Mouse (Mus musculus) forebrain, embryonic 16.5 days (tissue): ENCODE results near the gene Fras1. TPM values are rescaled to one million over a fixed set of nuclear protein-coding genes. Genes with fewer than 3 reads are reported as not detected.
A peak's percentile ranks its signal among the peaks of the same experiment; 100 is the strongest.

Source experiments
- ATAC-seq: fragments of 200-750 bp; cut with Nextera tagmentation; 2 replicates; pipeline ENCODE4 v1.8.0; 2017; ENCODE audit warnings: mild to moderate bottlenecking, moderate library complexity
- H3K27ac ChIP-seq: fragments of 300-500 bp; sonication (generic); 2 replicates; pipeline ENCODE4 v1.5.1; 2014; ENCODE audit warnings: low read length, control low read depth
- H3K27me3 ChIP-seq: fragments of 300-500 bp; sonication (generic); replicated peaks from 2 replicates; pipeline ENCODE4 v1.6.1; 2014; ENCODE audit warnings: low read length; ENCODE audit not compliant: control insufficient read depth, insufficient read depth
- H3K36me3 ChIP-seq: fragments of 300-500 bp; sonication (generic); 2 replicates; pipeline ENCODE4 v1.6.1; 2014; ENCODE audit not compliant: control insufficient read depth, insufficient read depth
- H3K4me1 ChIP-seq: fragments of 300-500 bp; sonication (generic); replicated peaks from 2 replicates; pipeline ENCODE4 v1.6.1; 2014; ENCODE audit warnings: low read length; ENCODE audit not compliant: control insufficient read depth, insufficient read depth
- H3K4me2 ChIP-seq: fragments of 300-500 bp; sonication (generic); 2 replicates; pipeline ENCODE4 v1.6.1; 2014; ENCODE audit warnings: mild to moderate bottlenecking, low read length, control low read depth
- H3K4me3 ChIP-seq: fragments of 300-500 bp; sonication (generic); replicated peaks from 2 replicates; pipeline ENCODE4 v1.5.1; 2014; ENCODE audit warnings: mild to moderate bottlenecking, low read length, control low read depth
- H3K9ac ChIP-seq: fragments of 300-500 bp; sonication (generic); replicated peaks from 2 replicates; pipeline ENCODE4 v1.6.1; 2014; ENCODE audit warnings: low read depth, low read length, control low read depth
- H3K9me3 ChIP-seq: fragments of 300-500 bp; sonication (generic); 2 replicates; pipeline ENCODE4 v1.6.1; 2016; ENCODE audit warnings: low read length; ENCODE audit not compliant: control insufficient read depth
- WGBS: fragments of 180-500 bp; shearing (Covaris S2); extraction: QIAGEN DNeasy Blood & Tissue Kit; methylation state at CpG from one replicate; pipeline ENCODE4 v1.1.7; 2014; 5-methylcytosine and 5-hydroxymethylcytosine counted together
- polyA plus RNA-seq: library from polyadenylated mRNA; unstranded; fragments of >200 nt; fragmentation: Nextera tagmentation; extraction: Ambion mirVana; gene quantifications from 2 replicates; pipeline ENCODE4 v1.2.1, GENCODE M21; 2015

The Fras1 gene
- polyA plus RNA-seq, 1 experiment from 2014 or later = 3.4 TPM

DNA sequence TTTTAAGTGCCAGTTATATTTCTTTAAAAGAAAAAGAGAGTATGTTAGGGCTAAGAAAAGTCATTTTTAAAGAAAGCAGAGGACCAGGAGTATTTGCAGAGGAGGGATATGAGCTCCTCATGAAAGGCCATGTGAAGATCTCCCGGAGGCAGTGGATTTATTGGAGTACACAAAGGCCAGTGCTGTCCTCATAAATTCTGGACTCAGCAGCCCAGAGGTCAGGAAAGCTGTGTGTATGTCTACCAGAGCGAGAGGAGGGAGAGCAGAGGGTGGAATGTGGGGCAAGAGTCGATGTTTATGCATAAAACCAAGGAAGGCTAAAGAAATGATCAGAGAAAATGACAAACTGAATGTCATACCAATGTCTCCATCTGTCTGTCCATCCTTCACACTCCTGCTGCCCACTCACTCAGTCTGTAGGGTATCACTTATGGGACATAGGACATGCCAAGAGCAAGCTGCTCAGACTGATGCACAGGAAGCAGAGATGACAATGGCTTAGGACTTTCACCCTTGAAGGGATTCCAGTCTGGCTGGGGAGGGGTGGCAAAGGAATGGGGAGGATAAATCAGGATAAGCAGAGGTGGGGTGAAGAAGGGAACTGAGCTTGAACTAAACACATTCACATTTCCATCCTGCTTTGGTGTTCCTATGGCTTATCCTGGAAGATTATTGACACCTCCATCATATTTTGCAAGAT lies 235.0 kb downstream of the Fras1 start:
- H3K4me3 ChIP-seq = no peak overlapping the region
- H3K9me3 ChIP-seq = no peaks in the 10 kb centered on the region
- no peak overlapping the region for H3K9ac ChIP-seq
- H3K27ac ChIP-seq = no peak overlapping the region
- H3K4me2 ChIP-seq = no peak overlapping the region
- no peak for ATAC-seq
- 96% methylated on average over 3 of the region's 3 CpGs for WGBS
- no peaks in the 10 kb centered on the region for H3K27me3 ChIP-seq
- no peaks in the 10 kb centered on the region for H3K4me1 ChIP-seq
- no peaks in the 10 kb centered on the region for H3K36me3 ChIP-seq

DNA sequence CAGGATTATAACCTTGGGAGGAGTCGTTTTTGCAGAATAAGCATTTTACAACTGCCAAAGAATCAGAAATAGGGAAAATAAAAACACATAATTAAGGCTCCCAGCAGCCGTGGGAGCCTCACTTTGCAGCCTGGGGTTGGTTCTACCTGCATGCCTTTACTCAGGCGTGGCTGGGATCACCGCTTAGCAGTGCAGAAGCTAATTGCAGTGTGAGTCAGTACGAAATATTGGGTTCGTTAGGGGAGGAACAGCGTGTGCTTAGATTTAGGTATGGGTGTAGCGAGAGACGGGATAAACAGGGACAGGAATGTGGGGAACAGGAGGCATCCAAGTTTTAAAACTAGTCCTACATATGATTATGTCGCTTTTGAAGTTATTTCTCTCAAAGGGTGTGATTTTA lies 238.3 kb downstream of the Fras1 start:
- H3K27me3 ChIP-seq = no peaks in the 10 kb centered on the region
- H3K36me3 ChIP-seq = no peaks in the 10 kb centered on the region
- no peaks in the 10 kb centered on the region for H3K9me3 ChIP-seq
- no peak overlapping the region for H3K4me3 ChIP-seq
- H3K9ac ChIP-seq = no peak overlapping the region
- H3K4me2 ChIP-seq = no peak overlapping the region
- 57% methylated on average over 10 of the region's 10 CpGs for WGBS
- no peak overlapping the region for H3K27ac ChIP-seq
- no peak for ATAC-seq
- H3K4me1 ChIP-seq = no peaks in the 10 kb centered on the region

GRCm38 (mm10) chr5:96616954-96617646 lies 243.3 kb downstream of the Fras1 start:
- H3K9me3 ChIP-seq = no peaks in the 10 kb centered on the region
- no peaks in the 10 kb centered on the region for H3K4me1 ChIP-seq
- ATAC-seq = no peak
- H3K36me3 ChIP-seq = no peaks in the 10 kb centered on the region
- no peak overlapping the region for H3K4me2 ChIP-seq
- no peaks in the 10 kb centered on the region for H3K27me3 ChIP-seq
- no peak overlapping the region for H3K27ac ChIP-seq
- no peak overlapping the region for H3K4me3 ChIP-seq
- 74% methylated on average over 6 of the region's 6 CpGs for WGBS
- no peak overlapping the region for H3K9ac ChIP-seq

- Histone ChIP-seq H3K4me1 (no peaks in the 10 kb centered on the region), H3K27me3 (no peaks in the 10 kb centered on the region), H3K36me3 (no peaks in the 10 kb centered on the region), H3K4me2 (no peak overlapping the region), H3K27ac (no peak overlapping the region), H3K9me3 (no peaks in the 10 kb centered on the region), H3K4me3 (no peak overlapping the region), H3K9ac (no peak overlapping the region)
- no peak for ATAC-seq
- WGBS = 63% methylated on average over 2 of the region's 2 CpGs
These were observed 244.3 kb downstream of the Fras1 start for GRCm38 (mm10) chr5:96618008-96618407.

GRCm38 (mm10) chr5:96620209-96620608 lies 246.5 kb downstream of the Fras1 start:
- no peak overlapping the region for H3K27ac ChIP-seq

GRCm38 (mm10) chr5:96620618-96621017 lies 246.9 kb downstream of the Fras1 start:
- 96% methylated on average over 5 of the region's 5 CpGs for WGBS

More at GRCm38 (mm10) chr5:96620209-96620608, 246.5 kb downstream of the Fras1 start:
- Histone ChIP-seq H3K4me2 (no peak overlapping the region), H3K36me3 (no peaks in the 10 kb centered on the region), H3K9ac (no peak overlapping the region), H3K9me3 (no peaks in the 10 kb centered on the region), H3K4me3 (no peak overlapping the region), H3K4me1 (no peaks in the 10 kb centered on the region), H3K27me3 (no peaks in the 10 kb centered on the region)
- 85% methylated on average over 2 of the region's 2 CpGs for WGBS
- ATAC-seq = no peak

GRCm38 (mm10) chr5:96622604-96623352 lies 249.0 kb downstream of the Fras1 start:
- no peak overlapping the region for H3K4me2 ChIP-seq
- no peaks in the 10 kb centered on the region for H3K4me1 ChIP-seq
- no peaks in the 10 kb centered on the region for H3K36me3 ChIP-seq
- H3K9me3 ChIP-seq = no peaks in the 10 kb centered on the region
- H3K27ac ChIP-seq = no peak overlapping the region
- H3K9ac ChIP-seq = no peak overlapping the region
- no peak overlapping the region for H3K4me3 ChIP-seq
- ATAC-seq = no peak
- H3K27me3 ChIP-seq = no peaks in the 10 kb centered on the region
- 68% methylated on average over 5 of the region's 5 CpGs for WGBS

More at GRCm38 (mm10) chr5:96620618-96621017, 246.9 kb downstream of the Fras1 start:
- Histone ChIP-seq H3K9ac (no peak overlapping the region), H3K4me1 (no peaks in the 10 kb centered on the region), H3K4me3 (no peak overlapping the region), H3K4me2 (no peak overlapping the region), H3K9me3 (no peaks in the 10 kb centered on the region), H3K36me3 (no peaks in the 10 kb centered on the region), H3K27me3 (no peaks in the 10 kb centered on the region), H3K27ac (no peak overlapping the region)
- ATAC-seq = no peak

DNA sequence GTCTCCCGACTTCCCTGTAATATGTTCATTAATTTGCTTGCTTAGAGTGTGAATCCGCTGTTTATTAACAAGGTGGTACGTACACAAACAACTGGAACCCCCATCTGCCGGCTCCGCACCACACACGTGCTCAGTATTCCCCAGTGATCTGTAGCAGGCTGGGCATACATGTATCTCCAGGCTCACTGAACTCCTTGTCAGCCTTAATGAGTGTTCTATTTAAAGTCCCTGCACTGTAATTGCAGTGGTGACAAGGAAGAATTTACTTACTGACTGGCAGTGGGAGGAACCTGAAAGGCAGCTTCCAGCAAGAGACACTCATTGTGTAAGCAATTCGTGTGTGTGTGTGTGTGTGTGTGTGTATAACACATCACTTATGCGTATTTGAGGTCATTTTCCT lies 256.1 kb downstream of the Fras1 start:
- Histone ChIP-seq H3K27me3 (no peaks in the 10 kb centered on the region), H3K4me3 (no peak overlapping the region), H3K4me1 (no peaks in the 10 kb centered on the region), H3K4me2 (no peak overlapping the region), H3K9ac (no peak overlapping the region), H3K9me3 (no peaks in the 10 kb centered on the region), H3K27ac (no peak overlapping the region), H3K36me3 (no peaks in the 10 kb centered on the region)
- WGBS = 52% methylated on average over 8 of the region's 8 CpGs
- ATAC-seq = peak; percentile 90

DNA sequence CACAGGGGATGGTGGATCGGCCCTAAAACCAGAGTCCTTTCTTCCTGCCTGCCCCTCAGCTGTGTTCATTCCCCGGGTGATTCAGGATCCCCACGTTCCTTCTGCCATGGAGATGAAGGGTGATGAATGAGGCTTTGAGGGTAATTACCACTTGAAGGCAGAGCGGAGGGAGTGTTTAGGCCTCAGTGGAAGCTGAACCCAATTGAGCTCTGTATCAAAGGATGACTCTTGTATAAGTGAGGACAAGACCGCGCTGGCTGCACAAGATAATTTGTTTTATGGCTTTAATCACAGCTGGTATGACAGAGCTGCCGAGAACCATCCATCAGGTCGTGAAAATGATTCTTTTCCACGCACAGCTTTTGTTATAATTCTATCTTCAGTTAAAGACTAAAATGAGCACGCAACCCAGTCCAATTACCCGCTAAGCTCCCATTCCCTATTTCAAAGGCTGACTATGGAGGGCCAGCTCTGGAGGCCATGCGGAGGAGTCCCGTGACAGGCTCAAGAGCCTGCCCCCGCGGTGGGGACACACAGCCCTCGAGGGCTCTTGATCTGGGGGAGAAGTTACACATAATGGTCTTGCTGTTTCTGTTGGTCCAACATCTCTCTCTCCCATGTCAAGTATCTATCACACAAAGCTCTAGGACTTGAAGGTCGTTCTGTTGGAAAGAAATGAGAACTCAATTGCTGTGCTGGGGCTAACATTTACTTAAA lies 261.5 kb downstream of the Fras1 start:
- WGBS = 46% methylated on average over 17 of the region's 17 CpGs
- Histone ChIP-seq H3K4me3 (no peak overlapping the region), H3K9me3 (no peaks in the 10 kb centered on the region), H3K9ac (no peak overlapping the region), H3K4me2 (no peak overlapping the region), H3K27ac (no peak overlapping the region), H3K27me3 (no peaks in the 10 kb centered on the region), H3K36me3 (no peaks in the 10 kb centered on the region), H3K4me1 (no peaks in the 10 kb centered on the region)
- ATAC-seq = no peak; the same call in 1 of the 2 replicates
